Mouse (Mus musculus) intestine, embryonic 16.5 days (tissue): Measurements from ENCODE around the gene Krtap19-5. TPM values are rescaled to one million over a fixed set of nuclear protein-coding genes. Genes with fewer than 3 reads are reported as not detected.

Source experiments
- ATAC-seq: fragments of 200-750 bp; cut with Nextera tagmentation; 2 replicates; pipeline ENCODE4 v1.8.0; 2017; ENCODE audit warnings: moderate TSS enrichment, moderate library complexity
- H3K27ac ChIP-seq: fragments of 300-500 bp; sonication (generic); 2 replicates; pipeline ENCODE4 v1.5.1; 2014; ENCODE audit warnings: mild to moderate bottlenecking, low read length
- H3K27me3 ChIP-seq: fragments of 300-500 bp; sonication (generic); replicated peaks from 2 replicates; pipeline ENCODE4 v1.6.1; 2014; ENCODE audit warnings: low read length, control low read depth, mixed read lengths; ENCODE audit not compliant: control insufficient read depth, insufficient read depth
- H3K36me3 ChIP-seq: fragments of 300-500 bp; sonication (generic); 2 replicates; pipeline ENCODE4 v1.6.1; 2014; ENCODE audit warnings: low read length, control low read depth; ENCODE audit not compliant: control insufficient read depth, insufficient read depth
- H3K4me1 ChIP-seq: fragments of 300-500 bp; sonication (generic); 2 replicates; pipeline ENCODE4 v1.6.1; 2014; ENCODE audit warnings: low read length, control low read depth, mixed read lengths; ENCODE audit not compliant: control insufficient read depth, insufficient read depth
- H3K4me2 ChIP-seq: fragments of 300-500 bp; sonication (generic); 2 replicates; pipeline ENCODE4 v1.6.1; 2014; ENCODE audit warnings: low read depth, low read length, control low read depth
- H3K4me3 ChIP-seq: fragments of 300-500 bp; sonication (generic); 2 replicates; pipeline ENCODE4 v1.5.1; 2014; ENCODE audit warnings: mild to moderate bottlenecking, low read length
- H3K9ac ChIP-seq: fragments of 300-500 bp; sonication (generic); 2 replicates; pipeline ENCODE4 v1.6.1; 2014; ENCODE audit warnings: low read depth, low read length
- H3K9me3 ChIP-seq: fragments of 300-500 bp; sonication (generic); 2 replicates; pipeline ENCODE4 v1.6.1; 2016; ENCODE audit warnings: low read length, control low read depth; ENCODE audit not compliant: control insufficient read depth
- WGBS: fragments of 180-500 bp; shearing (Covaris S2); extraction: QIAGEN DNeasy Blood & Tissue Kit; methylation state at CpG from one replicate; pipeline ENCODE4 v1.1.7; 2014; 5-methylcytosine and 5-hydroxymethylcytosine counted together
- polyA plus RNA-seq: library from polyadenylated mRNA; unstranded; fragments of >200 nt; fragmentation: Nextera tagmentation; extraction: Ambion mirVana; gene quantifications from 2 replicates; pipeline ENCODE4 v1.2.1, GENCODE M21; 2015

Gene Krtap19-5
- polyA plus RNA-seq, 1 experiment from 2014 or later: not detected

- WGBS: 13% methylated on average over 5 of the region's 5 CpGs
- Histone ChIP-seq H3K36me3 (no peaks in the 10 kb centered on the region), H3K4me2 (no peak overlapping the region), H3K9ac (no peak overlapping the region), H3K27ac (no peak overlapping the region), H3K4me1 (no peaks in the 10 kb centered on the region), H3K27me3 (no peaks in the 10 kb centered on the region), H3K9me3 (no peaks in the 10 kb centered on the region), H3K4me3 (no peak overlapping the region)
- ATAC-seq: no peak
Observed at GRCm38 (mm10) chr16:88851450-88851849, 44.8 kb downstream of the Krtap19-5 start.

DNA sequence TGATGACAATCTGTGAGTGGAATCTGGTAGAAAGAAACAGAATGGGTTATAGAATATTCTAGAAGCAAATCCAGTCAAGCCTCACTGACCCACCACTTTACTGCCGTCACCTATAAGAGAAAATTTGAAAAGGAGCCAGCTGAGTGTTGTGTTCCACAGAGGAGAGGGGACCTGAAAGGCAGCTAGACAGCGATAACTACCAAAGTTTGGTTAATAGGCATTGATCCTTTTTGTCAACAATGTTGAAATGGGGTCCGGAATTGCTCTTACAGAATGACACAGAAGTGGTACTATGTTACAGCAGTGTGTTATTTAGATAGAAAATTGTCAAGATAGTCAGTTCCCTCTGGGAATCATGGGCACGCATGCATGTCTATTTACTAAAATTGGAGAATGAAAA lies 47.7 kb downstream of the Krtap19-5 start:
- H3K36me3 ChIP-seq: no peaks in the 10 kb centered on the region
- WGBS: 74% methylated on average over 4 of the region's 4 CpGs
- no peak for ATAC-seq
- no peaks in the 10 kb centered on the region for H3K27me3 ChIP-seq
- no peaks in the 10 kb centered on the region for H3K9me3 ChIP-seq
- H3K4me2 ChIP-seq: no peak overlapping the region
- no peak overlapping the region for H3K4me3 ChIP-seq
- H3K4me1 ChIP-seq: no peaks in the 10 kb centered on the region
- H3K9ac ChIP-seq: no peak overlapping the region
- no peak overlapping the region for H3K27ac ChIP-seq

DNA sequence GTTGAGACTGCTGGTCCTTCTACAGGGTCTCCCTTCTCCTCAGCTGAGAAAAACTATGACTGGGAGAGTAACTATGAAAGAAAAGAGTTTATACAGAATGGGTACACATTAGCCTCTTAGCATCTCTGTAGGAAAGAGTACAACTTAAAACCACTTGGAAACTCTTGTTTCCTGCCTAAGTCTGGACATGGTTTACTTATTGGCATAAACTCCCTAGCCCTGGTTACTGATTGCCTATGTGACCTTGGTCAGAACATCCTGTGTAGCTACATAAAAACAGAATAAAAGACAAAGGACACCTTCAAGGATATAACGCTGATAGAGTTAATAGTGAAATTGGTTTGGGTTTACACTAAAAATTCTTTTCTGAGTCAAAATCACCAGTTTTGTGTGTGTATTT lies 48.9 kb downstream of the Krtap19-5 start:
- Histone ChIP-seq H3K27ac (no peak overlapping the region), H3K36me3 (no peaks in the 10 kb centered on the region), H3K4me2 (no peak overlapping the region), H3K27me3 (no peaks in the 10 kb centered on the region), H3K9me3 (no peaks in the 10 kb centered on the region), H3K4me3 (no peak overlapping the region), H3K9ac (no peak overlapping the region), H3K4me1 (no peaks in the 10 kb centered on the region)
- WGBS: 80% methylated on average over 1 of the region's 1 CpGs
- no peak for ATAC-seq

Other genes starting within 250 kb of the Krtap19-5 start
- 0.28 TPM in 1 of 2 replicates, not detected in the other for gene Krtap26-1, start 248.7 kb downstream of the Krtap19-5 start, polyA plus RNA-seq
- not detected in 2 replicates for gene Krtap27-1, start 224.8 kb downstream of the Krtap19-5 start, polyA plus RNA-seq
- gene 2310061N02Rik, start 188.5 kb downstream of the Krtap19-5 start, polyA plus RNA-seq: not detected in 2 replicates
- gene Krtap13-1, start 167.6 kb downstream of the Krtap19-5 start, polyA plus RNA-seq: not detected in 2 replicates
- gene Krtap13, start 144.8 kb downstream of the Krtap19-5 start, polyA plus RNA-seq: 0.21 TPM in 1 of 2 replicates, not detected in the other
- gene 2310034C09Rik, start 137.6 kb downstream of the Krtap19-5 start, polyA plus RNA-seq: 0.34 TPM in 1 of 2 replicates, not detected in the other
- not detected in 2 replicates for gene 2310057N15Rik, start 122.3 kb downstream of the Krtap19-5 start, polyA plus RNA-seq
- gene Gm5965, start 118.6 kb downstream of the Krtap19-5 start, polyA plus RNA-seq: not detected in 2 replicates
- not detected in 2 replicates for gene Gm20741, start 84.2 kb downstream of the Krtap19-5 start, polyA plus RNA-seq
- gene Krtap15, start 76.2 kb downstream of the Krtap19-5 start, polyA plus RNA-seq: not detected in 2 replicates
- not detected in 2 replicates for gene Krtap14, start 70.3 kb downstream of the Krtap19-5 start, polyA plus RNA-seq
- gene Krtap19-1, start 27.0 kb downstream of the Krtap19-5 start, polyA plus RNA-seq: not detected in 2 replicates
- gene Krtap19-2, start 22.2 kb downstream of the Krtap19-5 start, polyA plus RNA-seq: not detected in 2 replicates
- gene Krtap19-3, start 18.4 kb downstream of the Krtap19-5 start, polyA plus RNA-seq: not detected in 2 replicates
- gene Krtap19-4, start 11.4 kb downstream of the Krtap19-5 start, polyA plus RNA-seq: not detected in 2 replicates
- not detected in 2 replicates for gene Krtap19-9b, start 35.8 kb upstream of the Krtap19-5 start, polyA plus RNA-seq
- gene Krtap16-3, start 66.4 kb upstream of the Krtap19-5 start, polyA plus RNA-seq: not detected in 2 replicates
- not detected in 2 replicates for gene Krtap22-2, start 114.3 kb upstream of the Krtap19-5 start, polyA plus RNA-seq
- not detected in 2 replicates for gene Gm10229, start 118.8 kb upstream of the Krtap19-5 start, polyA plus RNA-seq
- gene Krtap6-1, start 135.2 kb upstream of the Krtap19-5 start, polyA plus RNA-seq: not detected in 2 replicates
- gene Gm10228, start 145.0 kb upstream of the Krtap19-5 start, polyA plus RNA-seq: not detected in 2 replicates
- gene Krtap6-5, start 151.4 kb upstream of the Krtap19-5 start, polyA plus RNA-seq: not detected in 2 replicates
- gene 1110025L11Rik, start 167.5 kb upstream of the Krtap19-5 start, polyA plus RNA-seq: not detected in 2 replicates
- not detected in 2 replicates for gene Krtap6-3, start 187.6 kb upstream of the Krtap19-5 start, polyA plus RNA-seq
- gene Gm6358, start 244.4 kb upstream of the Krtap19-5 start, polyA plus RNA-seq: not detected in 2 replicates